Mouse (Mus musculus): ENCODE data around the gene Bhlhe23. TPM values are rescaled to one million over a fixed set of nuclear protein-coding genes. Genes with fewer than 3 reads are reported as not detected.

Gene Bhlhe23
- polyA plus RNA-seq (2014; fragmentation: Nextera tagmentation; extraction: Ambion mirVana), result not detected in 2 replicates

- Histone ChIP-seq H3K9ac (ENCODE audit: low read length) (no peak within 1 kb of the TSS), H3K27me3 (ENCODE audit: control insufficient read depth, insufficient read depth, low read length) (peaks cover 74% of the 10 kb centered on the region), H3K27ac (replicated peaks; ENCODE audit: low read depth, low read length) (no peak within 1 kb of the TSS), H3K4me2 (ENCODE audit: low read depth, severe bottlenecking) (peak within 1 kb of the TSS; percentile 12; the same call in 1 of the 2 replicates), H3K4me1 (ENCODE audit: control insufficient read depth, insufficient read depth, low read length) (no peaks in the 10 kb centered on the region), H3K4me3 (ENCODE audit: low read depth, low read length) (peak within 1 kb of the TSS; percentile 19; the same call in 1 of the 2 replicates), H3K9me3 (ENCODE audit: control insufficient read depth, low read length) (no peaks in the 10 kb centered on the region), H3K36me3 (ENCODE audit: control insufficient read depth, insufficient read depth, low read length) (no peaks in the 10 kb centered on the region)
- 2% methylated on average over 28 of the region's 28 CpGs for WGBS
- DNase-seq (ENCODE audit: low spot score) (peak; percentile 31), ATAC-seq (ENCODE audit: insufficient number of reproducible peaks, low FRiP score, low TSS enrichment, low read depth) (no peak)
Observed at GRCm38 (mm10) chr2:180776793-180777192, at the start of gene Bhlhe23. Gene Bhlhe23 (minus strand): TSS chr2:180776900.

GRCm38 (mm10) chr2:180825147-180825941 is 48.6 kb upstream of the Bhlhe23 start:
- Histone ChIP-seq H3K27ac (replicated peaks; ENCODE audit: low read depth, low read length) (no peak overlapping the region), H3K9ac (ENCODE audit: low read length) (no peak overlapping the region), H3K27me3 (ENCODE audit: control insufficient read depth, insufficient read depth, low read length) (no peaks in the 10 kb centered on the region), H3K4me1 (ENCODE audit: control insufficient read depth, insufficient read depth, low read length) (no peaks in the 10 kb centered on the region), H3K9me3 (ENCODE audit: control insufficient read depth, low read length) (no peaks in the 10 kb centered on the region), H3K4me3 (ENCODE audit: low read depth, low read length) (no peak overlapping the region), H3K4me2 (ENCODE audit: low read depth, severe bottlenecking) (no peak overlapping the region), H3K36me3 (ENCODE audit: control insufficient read depth, insufficient read depth, low read length) (no peaks in the 10 kb centered on the region)
- 54% methylated on average over 11 of the region's 11 CpGs for WGBS
- no peak for DNase-seq (ENCODE audit: low spot score)
- ATAC-seq (ENCODE audit: insufficient number of reproducible peaks, low FRiP score, low TSS enrichment, low read depth), result no peak

DNA sequence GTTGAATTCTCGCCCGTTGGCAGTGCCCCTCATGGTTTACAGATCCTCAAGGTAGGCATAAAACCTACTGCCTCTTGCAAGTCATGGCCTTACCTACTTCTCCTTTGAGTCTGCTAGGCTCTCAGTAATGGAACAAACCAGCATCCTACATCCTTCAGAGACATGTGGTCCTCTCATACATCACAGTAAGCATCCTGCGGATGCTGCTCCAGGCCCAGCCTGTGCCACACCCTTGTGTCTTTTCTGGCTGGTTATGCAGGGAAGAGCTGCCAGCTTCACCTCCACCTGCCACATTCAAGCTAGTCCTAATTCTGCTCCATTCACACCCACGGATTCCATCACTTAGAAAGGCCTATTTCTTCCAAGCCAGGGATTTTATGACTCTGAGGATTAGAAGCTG is 48.0 kb upstream of the Bhlhe23 start:
- no peak overlapping the region for H3K9ac ChIP-seq (ENCODE audit: low read length)
- WGBS, result 76% methylated on average over 4 of the region's 4 CpGs
- DNase-seq (ENCODE audit: low spot score) (no peak), ATAC-seq (ENCODE audit: insufficient number of reproducible peaks, low FRiP score, low TSS enrichment, low read depth) (no peak)
- H3K4me2 ChIP-seq (ENCODE audit: low read depth, severe bottlenecking), result no peak overlapping the region
- no peak overlapping the region for H3K27ac ChIP-seq (replicated peaks; ENCODE audit: low read depth, low read length)
- no peaks in the 10 kb centered on the region for H3K4me1 ChIP-seq (ENCODE audit: control insufficient read depth, insufficient read depth, low read length)
- H3K4me3 ChIP-seq (ENCODE audit: low read depth, low read length), result no peak overlapping the region
- no peaks in the 10 kb centered on the region for H3K9me3 ChIP-seq (ENCODE audit: control insufficient read depth, low read length)
- H3K36me3 ChIP-seq (ENCODE audit: control insufficient read depth, insufficient read depth, low read length), result no peaks in the 10 kb centered on the region
- H3K27me3 ChIP-seq (ENCODE audit: control insufficient read depth, insufficient read depth, low read length), result no peaks in the 10 kb centered on the region

DNA sequence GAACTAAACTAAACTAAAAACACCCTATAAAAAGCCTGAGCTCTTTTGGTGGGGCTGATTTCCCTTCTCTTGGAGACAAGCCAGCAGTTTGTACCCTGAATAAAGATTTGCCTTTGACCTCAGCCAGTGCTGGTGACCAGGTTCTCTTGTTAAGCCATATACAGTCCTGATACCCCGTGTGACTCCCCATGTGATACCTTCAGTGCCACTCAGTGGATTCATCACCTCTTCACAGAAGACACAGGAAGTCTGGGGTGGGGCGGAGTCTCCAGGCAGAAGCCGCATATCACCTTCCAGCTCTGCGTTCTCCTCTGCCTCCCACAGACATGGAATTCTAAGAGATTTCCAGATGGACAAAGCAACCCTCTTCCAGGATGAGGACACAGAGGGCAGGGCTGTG is 47.4 kb upstream of the Bhlhe23 start:
- H3K27me3 ChIP-seq (ENCODE audit: control insufficient read depth, insufficient read depth, low read length), result no peaks in the 10 kb centered on the region
- H3K4me3 ChIP-seq (ENCODE audit: low read depth, low read length), result no peak overlapping the region
- DNase-seq (ENCODE audit: low spot score) (no peak), ATAC-seq (ENCODE audit: insufficient number of reproducible peaks, low FRiP score, low TSS enrichment, low read depth) (no peak)
- H3K4me2 ChIP-seq (ENCODE audit: low read depth, severe bottlenecking), result no peak overlapping the region
- H3K9me3 ChIP-seq (ENCODE audit: control insufficient read depth, low read length), result no peaks in the 10 kb centered on the region
- no peaks in the 10 kb centered on the region for H3K4me1 ChIP-seq (ENCODE audit: control insufficient read depth, insufficient read depth, low read length)
- 63% methylated on average over 4 of the region's 4 CpGs for WGBS
- no peak overlapping the region for H3K9ac ChIP-seq (ENCODE audit: low read length)
- H3K36me3 ChIP-seq (ENCODE audit: control insufficient read depth, insufficient read depth, low read length), result no peaks in the 10 kb centered on the region
- no peak overlapping the region for H3K27ac ChIP-seq (replicated peaks; ENCODE audit: low read depth, low read length)

GRCm38 (mm10) chr2:180822476-180822875 is 45.8 kb upstream of the Bhlhe23 start:
- Histone ChIP-seq H3K4me2 (ENCODE audit: low read depth, severe bottlenecking) (no peak overlapping the region), H3K9me3 (ENCODE audit: control insufficient read depth, low read length) (no peaks in the 10 kb centered on the region), H3K4me3 (ENCODE audit: low read depth, low read length) (no peak overlapping the region), H3K27ac (replicated peaks; ENCODE audit: low read depth, low read length) (no peak overlapping the region), H3K4me1 (ENCODE audit: control insufficient read depth, insufficient read depth, low read length) (no peaks in the 10 kb centered on the region), H3K27me3 (ENCODE audit: control insufficient read depth, insufficient read depth, low read length) (no peaks in the 10 kb centered on the region), H3K36me3 (ENCODE audit: control insufficient read depth, insufficient read depth, low read length) (no peaks in the 10 kb centered on the region), H3K9ac (ENCODE audit: low read length) (no peak overlapping the region)
- WGBS, result 38% methylated on average over 6 of the region's 6 CpGs
- DNase-seq (ENCODE audit: low spot score) (peak; percentile 47), ATAC-seq (ENCODE audit: insufficient number of reproducible peaks, low FRiP score, low TSS enrichment, low read depth) (no peak)

GRCm38 (mm10) chr2:180819504-180819903 is 42.8 kb upstream of the Bhlhe23 start:
- no peak overlapping the region for H3K9ac ChIP-seq (ENCODE audit: low read length)
- ATAC-seq (ENCODE audit: insufficient number of reproducible peaks, low FRiP score, low TSS enrichment, low read depth) (no peak), DNase-seq (ENCODE audit: low spot score) (no peak)
- no peaks in the 10 kb centered on the region for H3K27me3 ChIP-seq (ENCODE audit: control insufficient read depth, insufficient read depth, low read length)
- H3K4me2 ChIP-seq (ENCODE audit: low read depth, severe bottlenecking), result no peak overlapping the region
- WGBS, result 85% methylated on average over 2 of the region's 2 CpGs
- no peak overlapping the region for H3K27ac ChIP-seq (replicated peaks; ENCODE audit: low read depth, low read length)
- H3K36me3 ChIP-seq (ENCODE audit: control insufficient read depth, insufficient read depth, low read length), result no peaks in the 10 kb centered on the region
- no peak overlapping the region for H3K4me3 ChIP-seq (ENCODE audit: low read depth, low read length)
- no peaks in the 10 kb centered on the region for H3K9me3 ChIP-seq (ENCODE audit: control insufficient read depth, low read length)
- H3K4me1 ChIP-seq (ENCODE audit: control insufficient read depth, insufficient read depth, low read length), result no peaks in the 10 kb centered on the region

- DNase-seq (ENCODE audit: low spot score), result no peak
- Histone ChIP-seq H3K9me3 (ENCODE audit: control insufficient read depth, low read length) (no peaks in the 10 kb centered on the region), H3K36me3 (ENCODE audit: control insufficient read depth, insufficient read depth, low read length) (no peaks in the 10 kb centered on the region), H3K4me1 (ENCODE audit: control insufficient read depth, insufficient read depth, low read length) (no peaks in the 10 kb centered on the region), H3K9ac (ENCODE audit: low read length) (no peak overlapping the region), H3K27ac (replicated peaks; ENCODE audit: low read depth, low read length) (no peak overlapping the region), H3K4me2 (ENCODE audit: low read depth, severe bottlenecking) (no peak overlapping the region), H3K4me3 (ENCODE audit: low read depth, low read length) (no peak overlapping the region), H3K27me3 (ENCODE audit: control insufficient read depth, insufficient read depth, low read length) (no peaks in the 10 kb centered on the region)
- WGBS, result 68% methylated on average over 6 of the region's 6 CpGs
- ATAC-seq (ENCODE audit: insufficient number of reproducible peaks, low FRiP score, low TSS enrichment, low read depth), result no peak
Observed at GRCm38 (mm10) chr2:180816440-180817065, 39.9 kb upstream of the Bhlhe23 start.

GRCm38 (mm10) chr2:180813982-180814568 is 37.4 kb upstream of the Bhlhe23 start:
- Histone ChIP-seq H3K36me3 (ENCODE audit: control insufficient read depth, insufficient read depth, low read length) (no peaks in the 10 kb centered on the region), H3K9ac (ENCODE audit: low read length) (no peak overlapping the region), H3K27me3 (ENCODE audit: control insufficient read depth, insufficient read depth, low read length) (no peaks in the 10 kb centered on the region), H3K4me1 (ENCODE audit: control insufficient read depth, insufficient read depth, low read length) (no peaks in the 10 kb centered on the region), H3K27ac (replicated peaks; ENCODE audit: low read depth, low read length) (no peak overlapping the region), H3K4me3 (ENCODE audit: low read depth, low read length) (no peak overlapping the region), H3K4me2 (ENCODE audit: low read depth, severe bottlenecking) (no peak overlapping the region), H3K9me3 (ENCODE audit: control insufficient read depth, low read length) (no peaks in the 10 kb centered on the region)
- ATAC-seq (ENCODE audit: insufficient number of reproducible peaks, low FRiP score, low TSS enrichment, low read depth), result no peak
- no peak for DNase-seq (ENCODE audit: low spot score)
- WGBS, result 62% methylated on average over 4 of the region's 4 CpGs

All from limb, embryonic 11.5 days (tissue).